Mouse (Mus musculus) G1E (cell line): ENCODE measurements around the gene Fam19a5.

Source experiments
- CTCF ChIP-seq: IDR thresholded peaks from 2 replicates; pipeline ENCODE4 v1.5.1; 2012; ENCODE audit warnings: low read depth, low read length, inconsistent platforms, mixed read lengths
- GATA2 ChIP-seq: IDR thresholded peaks from 2 replicates; pipeline ENCODE4 v1.6.1; 2012; ENCODE audit warnings: low read depth, low read length, inconsistent platforms, borderline replicate concordance
- TAL1 ChIP-seq: conservative IDR thresholded peaks from 2 replicates; pipeline ENCODE4 v1.6.1; 2012; ENCODE audit warnings: low read depth, low read length, inconsistent platforms, mixed read lengths

DNA sequence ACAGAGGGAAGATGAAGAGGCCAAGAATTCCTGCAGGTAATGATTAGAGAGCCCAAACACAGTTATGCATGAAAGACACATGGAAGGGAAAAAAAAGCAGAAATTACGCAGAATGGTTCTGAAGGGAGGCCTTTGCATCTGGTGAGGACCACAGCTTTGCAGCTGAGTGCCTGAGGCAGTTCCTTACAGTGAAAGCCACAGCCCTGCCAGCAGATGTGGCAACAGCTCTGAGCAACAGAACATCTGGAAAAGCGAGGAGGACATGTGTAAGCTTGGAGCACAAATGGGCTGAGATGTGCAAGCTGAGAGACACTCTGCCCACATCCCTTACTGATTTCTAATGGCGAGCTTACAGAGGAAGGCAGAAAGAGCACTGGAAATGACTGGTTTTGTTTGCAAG lies 221.8 kb downstream of the Fam19a5 start:
- TF ChIP-seq CTCF (no peak), GATA2 (no peak), TAL1 (no peak)
